Mouse (Mus musculus) forebrain, embryonic 15.5 days (tissue): ENCODE results near the gene Cfap44. TPM values are rescaled to one million over a fixed set of nuclear protein-coding genes. Genes with fewer than 3 reads are reported as not detected.
A peak's percentile ranks its signal among the peaks of the same experiment; 100 is the strongest.

Experiments used
- ATAC-seq: fragments of 200-750 bp; cut with Nextera tagmentation; replicated peaks from 2 replicates; pipeline ENCODE4 v1.8.0; 2017; ENCODE audit warnings: mild to moderate bottlenecking, moderate TSS enrichment, moderate library complexity
- H3K27ac ChIP-seq: fragments of 300-500 bp; sonication (generic); replicated peaks from 2 replicates; pipeline ENCODE4 v1.5.1; 2015; ENCODE audit warnings: mild to moderate bottlenecking, inconsistent platforms
- H3K27me3 ChIP-seq: fragments of 300-500 bp; sonication (generic); 2 replicates; pipeline ENCODE4 v1.6.1; 2015; ENCODE audit warnings: inconsistent platforms
- H3K36me3 ChIP-seq: fragments of 300-500 bp; sonication (generic); 2 replicates; pipeline ENCODE4 v1.6.1; 2015; ENCODE audit warnings: mild to moderate bottlenecking, inconsistent platforms
- H3K4me1 ChIP-seq: fragments of 300-500 bp; sonication (generic); 2 replicates; pipeline ENCODE4 v1.6.1; 2015; ENCODE audit warnings: inconsistent platforms
- H3K4me2 ChIP-seq: fragments of 300-500 bp; sonication (generic); replicated peaks from 2 replicates; pipeline ENCODE4 v1.6.1; 2015; ENCODE audit warnings: mild to moderate bottlenecking, inconsistent platforms
- H3K4me3 ChIP-seq: fragments of 300-500 bp; sonication (generic); 2 replicates; pipeline ENCODE4 v1.5.1; 2015; ENCODE audit warnings: mild to moderate bottlenecking, inconsistent platforms
- H3K9ac ChIP-seq: fragments of 300-500 bp; sonication (generic); replicated peaks from 2 replicates; pipeline ENCODE4 v1.6.1; 2015; ENCODE audit warnings: mild to moderate bottlenecking, inconsistent platforms
- H3K9me3 ChIP-seq: fragments of 300-500 bp; sonication (generic); 2 replicates; pipeline ENCODE4 v1.6.1; 2016; ENCODE audit warnings: inconsistent platforms
- WGBS: fragments of 180-500 bp; shearing (Covaris S2); methylation state at CpG from one replicate; pipeline ENCODE4 v1.1.7; 2015; ENCODE audit warnings: mixed read lengths; 5-methylcytosine and 5-hydroxymethylcytosine counted together
- polyA plus RNA-seq: library from polyadenylated mRNA; unstranded; fragments of >200 nt; fragmentation: Nextera tagmentation; extraction: Ambion mirVana; gene quantifications from 2 replicates; pipeline ENCODE4 v1.2.1, GENCODE M21; 2015

The Cfap44 gene
- polyA plus RNA-seq, 1 experiment from 2014 or later = 2.4 TPM

DNA sequence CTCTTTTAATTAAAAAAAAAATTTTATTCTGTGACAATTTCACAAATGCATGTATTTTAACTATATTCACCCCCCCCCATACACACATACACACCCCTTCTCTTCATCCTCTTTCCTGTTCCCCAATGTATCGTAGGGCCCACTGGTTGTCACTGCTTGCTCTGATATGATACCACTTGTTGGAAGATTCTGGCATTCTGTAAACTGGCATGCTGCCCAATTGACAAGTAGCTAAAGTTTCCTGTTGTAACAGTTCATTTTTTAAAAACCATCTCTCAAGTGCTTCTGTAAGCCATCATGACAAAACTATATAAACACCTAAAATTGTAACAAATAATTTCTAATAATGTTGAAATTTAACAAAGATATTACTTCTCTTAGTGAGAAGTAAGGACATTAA is 10.3 kb upstream of the Cfap44 start:
- no peak overlapping the region for H3K4me3 ChIP-seq
- no peaks in the 10 kb centered on the region for H3K27me3 ChIP-seq
- no peaks in the 10 kb centered on the region for H3K9me3 ChIP-seq
- 74% methylated on average over 1 of the region's 1 CpGs for WGBS
- peaks cover 2% of the 10 kb centered on the region; the same call in 1 of the 2 replicates for H3K36me3 ChIP-seq
- peaks cover 12% of the 10 kb centered on the region for H3K4me1 ChIP-seq
- H3K9ac ChIP-seq = no peak overlapping the region
- no peak overlapping the region for H3K27ac ChIP-seq
- H3K4me2 ChIP-seq = no peak overlapping the region
- no peak for ATAC-seq

GRCm38 (mm10) chr16:44391877-44392548 is 2.6 kb upstream of the Cfap44 start:
- Histone ChIP-seq H3K4me2 (no peak overlapping the region), H3K27ac (no peak overlapping the region), H3K4me1 (peaks cover 12% of the 10 kb centered on the region), H3K27me3 (no peaks in the 10 kb centered on the region), H3K36me3 (peaks cover 2% of the 10 kb centered on the region; the same call in 1 of the 2 replicates), H3K4me3 (no peak overlapping the region), H3K9me3 (no peaks in the 10 kb centered on the region), H3K9ac (no peak overlapping the region)
- WGBS = 37% methylated on average over 9 of the region's 9 CpGs
- 0 out of 2 replicates have a peak, but pooled peaks have one; percentile 18 for ATAC-seq

- Histone ChIP-seq H3K9me3 (no peaks in the 10 kb centered on the region), H3K36me3 (no peaks in the 10 kb centered on the region), H3K4me2 (no peak overlapping the region), H3K27me3 (no peaks in the 10 kb centered on the region), H3K9ac (no peak overlapping the region), H3K27ac (no peak overlapping the region), H3K4me1 (no peaks in the 10 kb centered on the region), H3K4me3 (no peak overlapping the region)
- 95% methylated on average over 5 of the region's 5 CpGs for WGBS
- no peak for ATAC-seq
Observed at GRCm38 (mm10) chr16:44404933-44405332, 10.3 kb downstream of the Cfap44 start.

- Histone ChIP-seq H3K36me3 (no peaks in the 10 kb centered on the region), H3K9ac (no peak overlapping the region), H3K9me3 (no peaks in the 10 kb centered on the region), H3K27me3 (no peaks in the 10 kb centered on the region), H3K27ac (no peak overlapping the region), H3K4me1 (no peaks in the 10 kb centered on the region), H3K4me2 (no peak overlapping the region), H3K4me3 (no peak overlapping the region)
- WGBS = 93% methylated on average over 5 of the region's 5 CpGs
- no peak for ATAC-seq
Observed at GRCm38 (mm10) chr16:44407211-44407610, 12.6 kb downstream of the Cfap44 start.

- WGBS = 86% methylated on average over 2 of the region's 2 CpGs
- Histone ChIP-seq H3K36me3 (no peaks in the 10 kb centered on the region), H3K4me3 (no peak overlapping the region), H3K9me3 (no peaks in the 10 kb centered on the region), H3K27ac (no peak overlapping the region), H3K9ac (no peak overlapping the region), H3K4me2 (no peak overlapping the region), H3K4me1 (no peaks in the 10 kb centered on the region), H3K27me3 (no peaks in the 10 kb centered on the region)
- ATAC-seq = no peak
Observed at GRCm38 (mm10) chr16:44408290-44408689, 13.7 kb downstream of the Cfap44 start.

DNA sequence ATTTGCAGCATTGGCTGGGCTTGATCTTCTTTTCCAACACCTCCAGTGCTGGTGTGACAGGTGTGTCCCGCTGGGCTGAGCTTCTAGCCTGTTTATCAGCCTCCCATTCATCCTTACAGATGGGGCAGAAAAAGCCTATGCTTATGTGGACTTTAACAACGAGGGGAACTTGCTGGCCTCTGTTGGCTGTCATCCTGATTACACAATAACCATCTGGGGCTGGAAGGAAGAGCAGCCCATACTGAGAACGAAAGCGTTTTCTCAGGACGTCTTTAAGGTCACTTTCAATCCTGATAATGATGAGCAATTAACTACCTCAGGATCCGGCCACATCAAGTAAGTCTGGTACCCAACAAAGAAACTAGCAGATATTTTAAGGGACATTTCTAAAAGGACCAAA is 15.6 kb downstream of the Cfap44 start:
- H3K9ac ChIP-seq = no peak overlapping the region
- H3K4me2 ChIP-seq = no peak overlapping the region
- H3K4me1 ChIP-seq = no peaks in the 10 kb centered on the region
- no peak overlapping the region for H3K4me3 ChIP-seq
- no peak for ATAC-seq
- H3K27ac ChIP-seq = no peak overlapping the region
- no peaks in the 10 kb centered on the region for H3K27me3 ChIP-seq
- H3K36me3 ChIP-seq = no peaks in the 10 kb centered on the region
- WGBS = 49% methylated on average over 6 of the region's 6 CpGs
- no peaks in the 10 kb centered on the region for H3K9me3 ChIP-seq

DNA sequence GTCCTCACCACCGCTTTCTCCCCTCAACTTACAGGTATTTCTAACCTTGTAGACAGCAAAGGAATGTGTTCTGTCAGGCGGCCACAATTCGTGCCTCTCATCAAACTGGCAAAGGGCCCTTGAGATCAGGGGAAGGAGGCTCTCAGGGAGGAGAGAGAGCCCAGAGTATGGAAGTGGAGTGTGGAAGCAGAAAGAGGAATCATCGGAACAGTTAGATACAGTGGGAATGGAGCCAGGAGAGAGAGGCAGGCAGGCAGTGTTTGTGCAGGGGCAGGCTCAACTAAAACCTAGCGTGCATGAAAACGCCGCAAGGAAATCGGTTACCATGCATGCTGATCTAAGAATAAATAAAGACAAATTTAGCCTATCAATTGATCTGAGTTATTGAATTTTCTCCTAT is 23.0 kb downstream of the Cfap44 start:
- Histone ChIP-seq H3K4me2 (no peak overlapping the region), H3K4me1 (no peaks in the 10 kb centered on the region), H3K36me3 (no peaks in the 10 kb centered on the region), H3K9ac (no peak overlapping the region), H3K4me3 (no peak overlapping the region), H3K27ac (no peak overlapping the region), H3K27me3 (no peaks in the 10 kb centered on the region), H3K9me3 (no peaks in the 10 kb centered on the region)
- ATAC-seq = no peak
- WGBS = 68% methylated on average over 8 of the region's 8 CpGs

- Histone ChIP-seq H3K4me3 (no peak overlapping the region), H3K9me3 (no peaks in the 10 kb centered on the region), H3K36me3 (no peaks in the 10 kb centered on the region), H3K9ac (no peak overlapping the region), H3K4me2 (no peak overlapping the region), H3K27me3 (no peaks in the 10 kb centered on the region), H3K4me1 (peaks cover 3% of the 10 kb centered on the region; the same call in 1 of the 2 replicates), H3K27ac (no peak overlapping the region)
- 89% methylated on average over 8 of the region's 8 CpGs for WGBS
- ATAC-seq = no peak
Observed at GRCm38 (mm10) chr16:44421735-44422134, 27.1 kb downstream of the Cfap44 start.

GRCm38 (mm10) chr16:44423499-44423898 is 28.9 kb downstream of the Cfap44 start:
- no peaks in the 10 kb centered on the region for H3K27me3 ChIP-seq
- no peak overlapping the region for H3K27ac ChIP-seq
- no peak overlapping the region for H3K9ac ChIP-seq
- H3K4me1 ChIP-seq = peaks cover 3% of the 10 kb centered on the region; the same call in 1 of the 2 replicates
- no peaks in the 10 kb centered on the region for H3K36me3 ChIP-seq
- H3K4me2 ChIP-seq = no peak overlapping the region
- 33% methylated on average over 3 of the region's 3 CpGs for WGBS
- ATAC-seq = 0 out of 2 replicates have a peak, but pooled peaks have one; percentile 60
- no peaks in the 10 kb centered on the region for H3K9me3 ChIP-seq
- no peak overlapping the region for H3K4me3 ChIP-seq

DNA sequence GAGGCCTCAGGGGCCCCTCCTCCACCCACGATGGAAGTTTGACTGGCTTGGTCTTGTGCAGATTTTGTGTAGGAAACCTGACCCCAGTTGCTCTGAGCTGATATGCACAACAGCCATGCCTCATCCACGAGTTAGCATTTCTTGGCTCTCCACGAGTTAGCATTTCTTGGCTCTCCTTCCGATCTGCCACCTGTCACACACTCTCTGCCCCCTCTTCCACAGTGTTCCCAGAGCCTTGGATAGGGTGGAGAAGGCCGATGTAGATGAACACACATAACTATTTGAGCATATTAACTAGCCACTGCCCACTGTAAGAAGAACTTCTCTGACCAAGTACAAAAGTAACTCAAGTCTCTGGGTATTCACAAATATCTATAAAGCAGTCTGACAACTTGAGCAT is 33.9 kb downstream of the Cfap44 start:
- Histone ChIP-seq H3K9ac (no peak overlapping the region), H3K27me3 (no peaks in the 10 kb centered on the region), H3K4me2 (no peak overlapping the region), H3K4me3 (no peak overlapping the region), H3K36me3 (no peaks in the 10 kb centered on the region), H3K9me3 (no peaks in the 10 kb centered on the region), H3K4me1 (no peaks in the 10 kb centered on the region), H3K27ac (no peak overlapping the region)
- ATAC-seq = no peak
- 78% methylated on average over 5 of the region's 5 CpGs for WGBS

- Histone ChIP-seq H3K4me1 (no peaks in the 10 kb centered on the region), H3K9ac (no peak overlapping the region), H3K36me3 (no peaks in the 10 kb centered on the region), H3K27me3 (no peaks in the 10 kb centered on the region), H3K27ac (no peak overlapping the region), H3K4me3 (0 out of 2 replicates have a peak overlapping the region, but pooled peaks have one; percentile 13), H3K4me2 (0 out of 2 replicates have a peak overlapping the region, but pooled peaks have one; percentile 1), H3K9me3 (no peaks in the 10 kb centered on the region)
- ATAC-seq = peak; percentile 80
- 30% methylated on average over 7 of the region's 7 CpGs for WGBS
Observed at GRCm38 (mm10) chr16:44430021-44430420, 35.4 kb downstream of the Cfap44 start.

DNA sequence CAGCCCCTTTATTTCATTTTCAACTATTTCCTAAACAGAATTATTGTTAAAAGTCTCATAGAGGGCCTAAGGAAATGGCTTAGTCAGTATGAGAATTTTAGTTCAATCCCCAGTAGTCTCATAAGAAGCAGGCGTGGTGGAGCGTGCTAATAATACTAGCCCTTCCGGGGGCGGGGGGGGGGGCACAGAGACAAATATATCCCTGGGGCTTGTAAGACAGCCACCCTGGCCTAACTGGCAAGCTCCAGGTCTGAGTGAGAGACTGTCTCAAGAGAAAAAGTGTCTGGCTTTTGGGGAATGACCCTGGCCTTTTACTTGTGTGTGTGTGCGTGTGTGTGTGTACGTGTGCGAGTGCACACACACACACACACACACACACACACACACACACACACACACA is 40.3 kb downstream of the Cfap44 start:
- H3K4me2 ChIP-seq = no peak overlapping the region
- no peaks in the 10 kb centered on the region for H3K9me3 ChIP-seq
- H3K4me1 ChIP-seq = no peaks in the 10 kb centered on the region
- no peaks in the 10 kb centered on the region for H3K27me3 ChIP-seq
- H3K4me3 ChIP-seq = no peak overlapping the region
- H3K36me3 ChIP-seq = no peaks in the 10 kb centered on the region
- 86% methylated on average over 7 of the region's 7 CpGs for WGBS
- H3K9ac ChIP-seq = no peak overlapping the region
- no peak overlapping the region for H3K27ac ChIP-seq
- no peak for ATAC-seq

DNA sequence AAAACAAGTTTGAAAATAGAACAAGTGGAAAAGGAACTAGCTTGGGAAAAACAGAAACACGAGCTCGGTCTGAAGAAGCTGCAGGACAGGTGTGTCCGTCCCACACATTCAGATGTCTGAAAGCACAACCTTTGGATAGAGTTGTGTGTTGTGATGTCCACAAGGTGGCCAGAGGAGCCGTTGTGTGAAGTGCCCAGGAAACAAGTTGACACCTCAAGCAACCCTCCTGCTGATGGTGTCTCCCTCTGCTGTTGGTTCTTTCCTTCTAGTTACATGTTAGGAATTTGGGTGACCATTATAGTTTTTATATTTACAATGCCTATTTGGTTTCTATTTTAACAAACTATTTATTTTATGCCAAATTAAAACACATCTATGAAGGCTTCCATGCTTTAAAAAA is 40.9 kb downstream of the Cfap44 start:
- Histone ChIP-seq H3K4me2 (no peak overlapping the region), H3K9ac (no peak overlapping the region), H3K36me3 (no peaks in the 10 kb centered on the region), H3K4me1 (no peaks in the 10 kb centered on the region), H3K4me3 (no peak overlapping the region), H3K27me3 (no peaks in the 10 kb centered on the region), H3K9me3 (no peaks in the 10 kb centered on the region), H3K27ac (no peak overlapping the region)
- 78% methylated on average over 4 of the region's 4 CpGs for WGBS
- no peak for ATAC-seq
